Mouse (Mus musculus) intestine, embryonic 16.5 days (tissue): ENCODE measurements around the gene Gramd4. TPM values are rescaled to one million over a fixed set of nuclear protein-coding genes. Genes with fewer than 3 reads are reported as not detected.

Source experiments
- ATAC-seq: fragments of 200-750 bp; cut with Nextera tagmentation; 2 replicates; pipeline ENCODE4 v1.8.0; 2017; ENCODE audit warnings: moderate TSS enrichment, moderate library complexity
- H3K27ac ChIP-seq: fragments of 300-500 bp; sonication (generic); 2 replicates; pipeline ENCODE4 v1.5.1; 2014; ENCODE audit warnings: mild to moderate bottlenecking, low read length
- H3K27me3 ChIP-seq: fragments of 300-500 bp; sonication (generic); replicated peaks from 2 replicates; pipeline ENCODE4 v1.6.1; 2014; ENCODE audit warnings: low read length, control low read depth, mixed read lengths; ENCODE audit not compliant: control insufficient read depth, insufficient read depth
- H3K36me3 ChIP-seq: fragments of 300-500 bp; sonication (generic); 2 replicates; pipeline ENCODE4 v1.6.1; 2014; ENCODE audit warnings: low read length, control low read depth; ENCODE audit not compliant: control insufficient read depth, insufficient read depth
- H3K4me1 ChIP-seq: fragments of 300-500 bp; sonication (generic); 2 replicates; pipeline ENCODE4 v1.6.1; 2014; ENCODE audit warnings: low read length, control low read depth, mixed read lengths; ENCODE audit not compliant: control insufficient read depth, insufficient read depth
- H3K4me2 ChIP-seq: fragments of 300-500 bp; sonication (generic); 2 replicates; pipeline ENCODE4 v1.6.1; 2014; ENCODE audit warnings: low read depth, low read length, control low read depth
- H3K4me3 ChIP-seq: fragments of 300-500 bp; sonication (generic); 2 replicates; pipeline ENCODE4 v1.5.1; 2014; ENCODE audit warnings: mild to moderate bottlenecking, low read length
- H3K9ac ChIP-seq: fragments of 300-500 bp; sonication (generic); 2 replicates; pipeline ENCODE4 v1.6.1; 2014; ENCODE audit warnings: low read depth, low read length
- H3K9me3 ChIP-seq: fragments of 300-500 bp; sonication (generic); 2 replicates; pipeline ENCODE4 v1.6.1; 2016; ENCODE audit warnings: low read length, control low read depth; ENCODE audit not compliant: control insufficient read depth
- WGBS: fragments of 180-500 bp; shearing (Covaris S2); extraction: QIAGEN DNeasy Blood & Tissue Kit; methylation state at CpG from one replicate; pipeline ENCODE4 v1.1.7; 2014; 5-methylcytosine and 5-hydroxymethylcytosine counted together
- polyA plus RNA-seq: library from polyadenylated mRNA; unstranded; fragments of >200 nt; fragmentation: Nextera tagmentation; extraction: Ambion mirVana; gene quantifications from 2 replicates; pipeline ENCODE4 v1.2.1, GENCODE M21; 2015

The Gramd4 gene
- polyA plus RNA-seq, 1 experiment from 2014 or later = 9.1 TPM

DNA sequence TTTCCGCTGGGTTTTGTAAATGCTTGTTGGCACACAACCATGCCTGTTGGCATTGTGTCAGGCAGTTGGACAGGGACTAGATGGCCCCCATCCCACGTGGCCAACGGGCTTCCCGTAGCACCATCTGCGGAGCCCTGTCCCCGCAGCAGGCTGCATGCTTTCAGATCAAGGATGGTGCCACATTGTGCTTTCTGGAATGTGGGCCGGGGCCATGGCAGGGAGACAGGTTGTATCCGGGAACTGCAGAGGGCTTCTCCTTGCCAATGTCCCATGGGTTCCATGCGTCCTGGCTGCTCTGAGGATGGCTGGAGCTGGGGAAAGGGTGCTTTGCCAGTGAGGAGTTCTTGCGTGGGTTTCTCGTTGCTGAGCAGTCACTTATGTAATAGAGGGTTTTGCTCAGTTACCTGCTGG is 25.1 kb downstream of the Gramd4 start:
- WGBS = 87% methylated on average over 11 of the region's 11 CpGs
- H3K4me1 ChIP-seq = peaks cover 73% of the 10 kb centered on the region
- H3K27ac ChIP-seq = no peak overlapping the region
- H3K9me3 ChIP-seq = no peaks in the 10 kb centered on the region
- no peak overlapping the region for H3K4me3 ChIP-seq
- ATAC-seq = no peak
- no peak overlapping the region for H3K9ac ChIP-seq
- no peaks in the 10 kb centered on the region for H3K27me3 ChIP-seq
- H3K36me3 ChIP-seq = no peaks in the 10 kb centered on the region
- H3K4me2 ChIP-seq = no peak overlapping the region

GRCm38 (mm10) chr15:86083261-86083741 is 25.8 kb downstream of the Gramd4 start:
- 42% methylated on average over 6 of the region's 6 CpGs for WGBS
- Histone ChIP-seq H3K9me3 (no peaks in the 10 kb centered on the region), H3K36me3 (no peaks in the 10 kb centered on the region), H3K4me1 (peaks cover 71% of the 10 kb centered on the region), H3K27ac (no peak overlapping the region), H3K4me3 (no peak overlapping the region), H3K4me2 (no peak overlapping the region), H3K9ac (no peak overlapping the region), H3K27me3 (no peaks in the 10 kb centered on the region)
- ATAC-seq = no peak

DNA sequence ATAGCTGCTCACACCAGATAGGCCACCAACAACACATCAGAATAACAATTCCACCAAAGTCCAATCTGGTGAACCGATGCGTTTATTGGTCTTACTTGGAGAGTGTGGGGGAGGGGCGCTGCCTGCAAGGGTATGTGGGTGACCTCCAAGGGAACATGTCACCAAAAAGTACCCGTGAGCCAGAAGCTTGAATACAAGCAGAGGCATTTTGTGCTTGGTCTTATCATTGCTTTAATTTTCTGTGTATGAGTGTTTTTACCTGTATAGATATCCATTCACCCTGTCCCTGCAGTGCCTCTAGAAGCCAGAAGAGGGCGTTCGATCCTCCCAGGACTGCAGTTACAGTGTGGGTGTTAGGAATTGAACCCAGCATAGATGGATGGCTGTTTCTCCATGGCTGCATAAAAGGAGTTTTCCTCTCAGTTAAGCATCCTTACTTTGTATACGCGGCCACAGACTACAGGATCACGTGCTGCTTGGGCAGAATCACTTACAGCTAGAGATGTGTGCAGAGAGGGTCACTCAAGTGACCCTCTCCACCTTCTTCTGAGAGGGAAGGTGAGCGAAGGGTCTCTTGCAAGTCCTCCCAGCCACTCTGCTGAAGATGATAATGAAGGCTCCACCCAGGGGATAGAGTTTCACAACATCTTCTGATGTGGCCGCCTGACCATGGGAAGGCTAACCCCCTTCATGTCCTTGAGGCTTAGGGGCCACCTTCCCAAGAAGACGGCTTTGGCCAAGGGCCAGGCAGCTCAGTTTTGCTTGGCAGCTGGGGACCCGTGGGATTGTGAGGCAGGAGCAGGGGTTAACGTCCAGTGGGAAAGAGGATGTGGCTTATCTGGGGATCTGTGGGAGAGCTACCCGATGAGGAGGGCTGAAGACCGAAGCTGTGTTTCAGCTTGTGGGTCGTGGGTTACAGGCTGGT is 28.1 kb downstream of the Gramd4 start:
- H3K36me3 ChIP-seq = no peaks in the 10 kb centered on the region
- no peak overlapping the region for H3K4me3 ChIP-seq
- peak overlapping the region; percentile 55 for H3K27ac ChIP-seq
- H3K9me3 ChIP-seq = no peaks in the 10 kb centered on the region
- WGBS = 22% methylated on average over 17 of the region's 17 CpGs
- H3K9ac ChIP-seq = peak overlapping the region; percentile 27; the same call in 1 of the 2 replicates
- no peaks in the 10 kb centered on the region for H3K27me3 ChIP-seq
- ATAC-seq = peak; percentile 21; the same call in 1 of the 2 replicates
- H3K4me1 ChIP-seq = peaks cover 74% of the 10 kb centered on the region
- peak overlapping the region; percentile 21; the same call in 1 of the 2 replicates for H3K4me2 ChIP-seq

- WGBS = 69% methylated on average over 8 of the region's 8 CpGs
- Histone ChIP-seq H3K4me1 (peaks cover 78% of the 10 kb centered on the region), H3K4me3 (no peak overlapping the region), H3K27ac (peak overlapping the region; percentile 55), H3K9ac (peak overlapping the region; percentile 27; the same call in 1 of the 2 replicates), H3K27me3 (no peaks in the 10 kb centered on the region), H3K36me3 (no peaks in the 10 kb centered on the region), H3K4me2 (no peak overlapping the region), H3K9me3 (no peaks in the 10 kb centered on the region)
- 0 out of 2 replicates have a peak, but pooled peaks have one; percentile 5 for ATAC-seq
Observed at GRCm38 (mm10) chr15:86086291-86086706, 28.8 kb downstream of the Gramd4 start.

- no peaks in the 10 kb centered on the region for H3K36me3 ChIP-seq
- H3K4me2 ChIP-seq = no peak overlapping the region
- no peak overlapping the region for H3K27ac ChIP-seq
- WGBS = 66% methylated on average over 14 of the region's 14 CpGs
- no peak overlapping the region for H3K4me3 ChIP-seq
- H3K27me3 ChIP-seq = no peaks in the 10 kb centered on the region
- H3K9ac ChIP-seq = no peak overlapping the region
- H3K9me3 ChIP-seq = no peaks in the 10 kb centered on the region
- peaks cover 82% of the 10 kb centered on the region for H3K4me1 ChIP-seq
- no peak for ATAC-seq
Observed at GRCm38 (mm10) chr15:86087591-86088149, 30.2 kb downstream of the Gramd4 start.

DNA sequence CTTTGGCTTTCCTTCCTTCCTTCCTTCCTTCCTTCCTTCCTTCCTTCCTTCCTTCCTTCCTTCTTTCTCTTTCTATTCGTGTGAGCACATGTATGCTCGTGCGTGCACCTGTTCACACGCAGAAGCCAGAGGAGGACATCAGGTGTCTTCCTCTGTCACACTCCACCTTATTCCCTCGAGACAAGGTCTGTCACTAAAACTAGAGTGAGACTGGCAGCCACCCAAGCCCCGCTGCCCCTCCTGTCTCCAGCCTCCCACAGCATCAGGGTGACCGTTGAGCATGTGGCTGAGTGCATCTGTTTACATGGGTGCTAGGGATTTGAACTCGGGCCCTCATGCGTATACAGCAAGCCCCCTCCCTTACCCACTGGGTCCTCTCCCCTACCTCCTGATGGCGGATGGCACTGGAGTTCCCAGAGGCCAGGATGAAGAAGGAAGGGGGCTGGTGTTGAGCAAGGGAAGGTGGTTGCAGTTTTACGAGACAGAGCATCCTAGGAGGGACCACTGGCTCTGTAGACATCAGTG is 30.8 kb downstream of the Gramd4 start:
- Histone ChIP-seq H3K4me1 (peaks cover 79% of the 10 kb centered on the region), H3K4me3 (no peak overlapping the region), H3K27me3 (no peaks in the 10 kb centered on the region), H3K4me2 (no peak overlapping the region), H3K36me3 (no peaks in the 10 kb centered on the region), H3K9me3 (no peaks in the 10 kb centered on the region), H3K27ac (no peak overlapping the region), H3K9ac (no peak overlapping the region)
- WGBS = 86% methylated on average over 11 of the region's 11 CpGs
- no peak for ATAC-seq

DNA sequence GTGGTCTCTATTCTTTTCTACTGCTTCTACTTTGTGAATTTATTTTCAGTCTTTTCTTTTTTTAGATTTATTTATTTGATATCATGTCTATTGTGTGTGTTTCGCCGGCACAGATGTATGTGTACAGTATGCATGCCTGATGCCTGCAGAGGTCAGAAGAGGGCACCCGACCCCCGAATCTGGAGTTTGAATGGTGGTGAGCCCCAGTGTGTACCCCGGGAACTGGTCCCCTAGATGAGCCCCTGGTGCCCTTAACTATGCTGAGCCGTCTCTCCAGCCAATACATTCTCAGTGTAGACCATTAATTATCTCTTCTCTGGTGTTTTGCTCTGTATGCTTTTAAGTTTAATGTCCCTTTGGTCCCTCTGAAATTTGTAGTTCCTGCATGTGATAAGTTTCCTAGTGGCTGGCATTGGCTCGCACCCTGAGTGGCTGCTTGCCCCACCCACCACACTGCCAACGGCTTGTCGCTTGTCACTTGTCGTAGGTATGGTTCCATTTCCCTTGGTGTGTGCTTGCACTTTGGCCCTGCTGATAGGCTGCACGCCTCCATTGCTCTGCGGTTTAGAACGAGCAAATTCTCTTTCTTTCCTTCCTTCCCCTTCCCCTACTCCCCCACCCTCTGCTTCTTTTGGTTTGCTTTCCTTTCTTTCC is 31.7 kb downstream of the Gramd4 start:
- Histone ChIP-seq H3K4me3 (no peak overlapping the region), H3K9me3 (no peaks in the 10 kb centered on the region), H3K4me1 (peaks cover 74% of the 10 kb centered on the region), H3K4me2 (peak overlapping the region; percentile 23; the same call in 1 of the 2 replicates), H3K27ac (peak overlapping the region; percentile 85), H3K36me3 (no peaks in the 10 kb centered on the region), H3K9ac (no peak overlapping the region), H3K27me3 (no peaks in the 10 kb centered on the region)
- WGBS = 51% methylated on average over 13 of the region's 13 CpGs
- ATAC-seq = peak; percentile 26

DNA sequence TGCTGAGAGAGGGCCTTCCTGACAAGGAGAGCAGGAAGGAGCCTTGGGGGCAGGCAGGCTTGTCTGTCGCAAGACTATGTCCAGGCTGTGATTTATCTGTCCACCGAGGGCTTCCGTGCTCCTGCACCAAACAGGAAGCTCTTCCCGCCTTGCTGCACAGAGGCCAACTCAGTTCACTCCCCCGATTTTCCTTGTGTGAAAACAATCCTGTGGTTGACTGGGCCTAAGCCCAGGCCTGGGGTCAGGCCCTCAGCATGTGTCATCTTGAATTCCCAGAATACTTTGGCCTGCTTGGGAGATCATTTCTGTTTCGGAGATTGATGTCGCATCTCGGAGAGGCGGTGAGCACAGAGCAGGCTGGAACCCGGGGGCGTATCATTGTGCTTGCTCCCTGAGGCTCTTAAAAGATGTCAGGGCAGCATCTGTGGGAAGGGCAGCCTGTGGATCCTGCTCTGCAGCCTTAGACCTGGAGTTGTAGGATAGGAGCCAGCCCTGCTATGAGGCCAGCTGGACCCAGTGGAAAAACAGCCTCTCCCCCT is 32.6 kb downstream of the Gramd4 start:
- peak overlapping the region; percentile 23; the same call in 1 of the 2 replicates for H3K4me2 ChIP-seq
- peaks cover 68% of the 10 kb centered on the region for H3K4me1 ChIP-seq
- peak; percentile 35 for ATAC-seq

More for the DNA sequence above, 32.6 kb downstream of the Gramd4 start:
- no peaks in the 10 kb centered on the region for H3K36me3 ChIP-seq
- H3K4me3 ChIP-seq = no peak overlapping the region
- no peaks in the 10 kb centered on the region for H3K27me3 ChIP-seq
- H3K9ac ChIP-seq = no peak overlapping the region
- peak overlapping the region; percentile 85 for H3K27ac ChIP-seq
- 38% methylated on average over 11 of the region's 11 CpGs for WGBS
- no peaks in the 10 kb centered on the region for H3K9me3 ChIP-seq
